Mouse (Mus musculus): ENCODE measurements around the gene Fgd3.

DNA sequence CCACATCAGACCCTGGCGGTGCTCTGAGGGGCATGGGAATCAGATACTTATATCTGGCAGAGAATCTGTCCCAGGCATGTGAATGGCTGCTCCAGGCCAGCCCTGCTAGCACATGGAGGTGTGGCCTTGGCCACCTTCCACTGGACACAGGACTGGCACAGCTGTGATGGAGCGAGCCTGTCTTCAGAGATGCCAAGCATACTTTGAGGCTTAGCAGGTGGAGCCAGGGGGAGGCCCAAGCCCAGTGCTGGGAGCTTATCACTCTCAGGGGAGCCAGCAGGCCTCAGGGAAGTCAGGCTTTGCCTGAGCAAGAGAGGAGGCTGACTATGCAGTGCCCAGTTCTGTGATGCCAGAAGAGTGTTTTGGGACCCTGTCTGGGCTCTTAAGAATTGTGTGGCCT, 25.4 kb upstream of the Fgd3 start:
- TF ChIP-seq POLR2A (IDR thresholded peaks at IDR 0.05; ENCODE audit: insufficient read depth, low read depth, low read length) (no peak), CTCF (IDR thresholded peaks at IDR 0.05; ENCODE audit: insufficient read depth, low read depth, low read length) (no peak)
